ENCODE assay signal across 8 mouse cellular contexts in genomic region chr16:13671685-13672385, GRCm38 (mm10). TPM values are rescaled to one million over a fixed set of nuclear protein-coding genes. Genes with fewer than 3 reads are reported as not detected.
DNase-seq lines count a peak whose midpoint lies in the region; ATAC-seq and TF ChIP-seq lines count a peak whose summit lies in the region.

TSS of gene Bfar (plus strand) at chr16:13671858.
TSS of gene 3110001I22Rik (plus strand) at chr16:13671929.

- peaks cover 54% of the 10 kb centered on the region for H3K4me1 ChIP-seq in erythroblast, embryonic 14.5 days (ENCODE audit: control insufficient read depth)
- peaks cover 21% of the 10 kb centered on the region for H3K4me1 ChIP-seq in heart, embryonic 12.5 days (replicated peaks)
- H3K4me1 ChIP-seq in kidney, postnatal 0 days (replicated peaks; ENCODE audit: insufficient read depth, low read length), result 0 out of 2 replicates have a peak, but pooled peaks cover 3% of the 10 kb centered on the region
- peaks cover 21% of the 10 kb centered on the region for H3K4me1 ChIP-seq in liver, embryonic 11.5 days (replicated peaks; ENCODE audit: control insufficient read depth, insufficient read depth, low read length)
- H3K4me1 ChIP-seq in stomach, embryonic 14.5 days (ENCODE audit: control insufficient read depth, insufficient read depth, low read length), result peaks cover 8% of the 10 kb centered on the region; the same call in 1 of the 2 replicates

- peak within 1 kb of the TSS; percentile 84 for H3K27ac ChIP-seq in heart, embryonic 12.5 days (ENCODE audit: poor library complexity, severe bottlenecking)
- peak within 1 kb of the TSS; percentile 91 for H3K27ac ChIP-seq in kidney, postnatal 0 days
- peak within 1 kb of the TSS; percentile 83 for H3K27ac ChIP-seq in liver, embryonic 11.5 days (ENCODE audit: low read depth, low read length)
- H3K27ac ChIP-seq in stomach, embryonic 14.5 days (ENCODE audit: low read length), result peak within 1 kb of the TSS; percentile 80

- peak; percentile 64; the same call in 1 of the 2 replicates for TF ChIP-seq POLR2A in brain, embryonic 14.5 days (IDR thresholded peaks at IDR 0.05; ENCODE audit: borderline replicate concordance, extremely low read depth, insufficient read depth, insufficient read length, poor library complexity, severe bottlenecking)

- H3K27me3 ChIP-seq in C2C12 (ENCODE audit: control insufficient read depth, insufficient read depth, insufficient read length), result no peaks in the 10 kb centered on the region
- no peaks in the 10 kb centered on the region for H3K27me3 ChIP-seq in erythroblast, embryonic 14.5 days (ENCODE audit: control insufficient read depth)
- H3K27me3 ChIP-seq in heart, embryonic 12.5 days (replicated peaks), result no peaks in the 10 kb centered on the region
- H3K27me3 ChIP-seq in kidney, postnatal 0 days (ENCODE audit: insufficient read depth, low read length), result no peaks in the 10 kb centered on the region
- H3K27me3 ChIP-seq in liver, embryonic 11.5 days (replicated peaks; ENCODE audit: control insufficient read depth, insufficient read depth, low read length), result no peaks in the 10 kb centered on the region
- no peaks in the 10 kb centered on the region for H3K27me3 ChIP-seq in stomach, embryonic 14.5 days (ENCODE audit: control insufficient read depth, insufficient read depth, low read length)

- peaks cover 9% of the 10 kb centered on the region for H3K36me3 ChIP-seq in C2C12 (ENCODE audit: control insufficient read depth, insufficient read depth)
- peaks cover 19% of the 10 kb centered on the region for H3K36me3 ChIP-seq in erythroblast, embryonic 14.5 days (ENCODE audit: control insufficient read depth)
- H3K36me3 ChIP-seq in heart, embryonic 12.5 days, result peaks cover 7% of the 10 kb centered on the region
- H3K36me3 ChIP-seq in kidney, postnatal 0 days (ENCODE audit: insufficient read depth, low read length), result peaks cover 2% of the 10 kb centered on the region; the same call in 1 of the 2 replicates
- H3K36me3 ChIP-seq in liver, embryonic 11.5 days (ENCODE audit: control insufficient read depth, insufficient read depth, low read length), result no peaks in the 10 kb centered on the region
- H3K36me3 ChIP-seq in stomach, embryonic 14.5 days (ENCODE audit: control insufficient read depth, insufficient read depth, low read length), result peaks cover 6% of the 10 kb centered on the region

- peak; percentile 98 for DNase-seq in brain, embryonic 14.5 days (ENCODE audit: low read depth)
- DNase-seq in kidney, postnatal 0 days (ENCODE audit: low spot score), result peak; percentile 98
- peak; percentile 88 for DNase-seq in liver, embryonic 11.5 days (ENCODE audit: low spot score)
- peak; percentile 96 for DNase-seq in naive thymus-derived CD4-positive, alpha-beta T cell, adult 2 months (ENCODE audit: low read depth)

- TF ChIP-seq CTCF in C2C12 (IDR thresholded peaks at IDR 0.05; ENCODE audit: control insufficient read depth, insufficient read depth, insufficient read length), result no peak
- no peak for TF ChIP-seq CTCF in brain, embryonic 14.5 days (IDR thresholded peaks at IDR 0.05; ENCODE audit: borderline replicate concordance, extremely low read depth, insufficient read depth, insufficient read length)
- no peak for TF ChIP-seq CTCF in kidney, postnatal 0 days (IDR thresholded peaks at IDR 0.05; ENCODE audit: low read depth)

- peaks cover 19% of the 10 kb centered on the region for H3K79me2 ChIP-seq in C2C12 (ENCODE audit: control insufficient read depth, insufficient read depth)

- under 1% methylated on average over 54 of the region's 54 CpGs for WGBS in heart, embryonic 12.5 days
- under 1% methylated on average over 51 of the region's 54 CpGs for WGBS in kidney, postnatal 0 days
- under 1% methylated on average over 54 of the region's 54 CpGs for WGBS in liver, embryonic 11.5 days
- under 1% methylated on average over 54 of the region's 54 CpGs for WGBS in stomach, embryonic 14.5 days

- ATAC-seq in heart, embryonic 12.5 days (ENCODE audit: insufficient number of reproducible peaks, low FRiP score), result peak; percentile 91
- peak; percentile 91 for ATAC-seq in kidney, postnatal 0 days (replicated peaks; ENCODE audit: low FRiP score, low read depth)
- peak; percentile 87 for ATAC-seq in liver, embryonic 11.5 days (replicated peaks; ENCODE audit: low FRiP score)
- ATAC-seq in stomach, embryonic 14.5 days (ENCODE audit: insufficient number of reproducible peaks, insufficient read depth, low FRiP score, low read depth), result peak; percentile 91

- peak within 1 kb of the TSS; percentile 79 for H3K4me2 ChIP-seq in heart, embryonic 12.5 days
- peak within 1 kb of the TSS; percentile 58 for H3K4me2 ChIP-seq in kidney, postnatal 0 days (ENCODE audit: low read length)
- H3K4me2 ChIP-seq in liver, embryonic 11.5 days, result peak within 1 kb of the TSS; percentile 63
- H3K4me2 ChIP-seq in stomach, embryonic 14.5 days (replicated peaks; ENCODE audit: low read depth, low read length), result peak within 1 kb of the TSS; percentile 70

- peaks cover 13% of the 10 kb centered on the region for H3K79me3 ChIP-seq in C2C12 (ENCODE audit: low read depth)

- H3ac ChIP-seq in C2C12 (ENCODE audit: control insufficient read depth, insufficient read length, low read depth), result peak within 1 kb of the TSS; percentile 78

- peak within 1 kb of the TSS; percentile 93 for H3K4me3 ChIP-seq in C2C12 (ENCODE audit: insufficient read depth, poor library complexity, severe bottlenecking)
- H3K4me3 ChIP-seq in erythroblast, embryonic 14.5 days (replicated peaks), result peak within 1 kb of the TSS; percentile 74
- H3K4me3 ChIP-seq in heart, embryonic 12.5 days, result peak within 1 kb of the TSS; percentile 97
- H3K4me3 ChIP-seq in kidney, postnatal 0 days (replicated peaks; ENCODE audit: low read depth, low read length), result peak within 1 kb of the TSS; percentile 79
- peak within 1 kb of the TSS; percentile 94 for H3K4me3 ChIP-seq in liver, embryonic 11.5 days (ENCODE audit: low read depth, low read length)
- peak within 1 kb of the TSS; percentile 77 for H3K4me3 ChIP-seq in stomach, embryonic 14.5 days (ENCODE audit: low read depth, low read length)

- peak within 1 kb of the TSS; percentile 96 for H3K9ac ChIP-seq in heart, embryonic 12.5 days
- peak within 1 kb of the TSS; percentile 90 for H3K9ac ChIP-seq in kidney, postnatal 0 days (ENCODE audit: low read depth, low read length)
- H3K9ac ChIP-seq in liver, embryonic 11.5 days (ENCODE audit: low read depth, low read length), result peak within 1 kb of the TSS; percentile 89
- peak within 1 kb of the TSS; percentile 92 for H3K9ac ChIP-seq in stomach, embryonic 14.5 days (replicated peaks; ENCODE audit: low read depth, low read length)

- H3K9me3 ChIP-seq in erythroblast, embryonic 14.5 days (ENCODE audit: control insufficient read depth, low read length), result no peaks in the 10 kb centered on the region
- no peaks in the 10 kb centered on the region for H3K9me3 ChIP-seq in heart, embryonic 12.5 days (replicated peaks)
- H3K9me3 ChIP-seq in kidney, postnatal 0 days (replicated peaks; ENCODE audit: low read length), result no peaks in the 10 kb centered on the region
- no peaks in the 10 kb centered on the region for H3K9me3 ChIP-seq in liver, embryonic 11.5 days (ENCODE audit: control insufficient read depth, low read length)
- H3K9me3 ChIP-seq in stomach, embryonic 14.5 days (ENCODE audit: control insufficient read depth, low read depth, low read length), result no peaks in the 10 kb centered on the region

TF ChIP-seq in C2C12, 6 proteins besides CTCF, POLR2A, EP300 and RAD21:
- no peak for TF ChIP-seq MYOD1 (IDR thresholded peaks at IDR 0.05; ENCODE audit: control insufficient read depth, insufficient read length, low read depth)

RNA-seq across cellular contexts. Expression of gene Bfar, which starts in this region (rescaled TPM):
- 5.7 TPM for polyA plus RNA-seq in C2C12 (2012; fragmentation: generic; extraction: Trizol)
- polyA plus RNA-seq in brain, embryonic 14.5 days (2012; rRNA removed), result 40.1 and 41.5 TPM in 2 replicates
- 0.08 and 0.15 TPM in 2 replicates for polyA plus RNA-seq in erythroblast, embryonic 14.5 days (2012)
- 30.5 and 33.0 TPM in 2 replicates for polyA plus RNA-seq in heart, embryonic 12.5 days (2016; fragmentation: Nextera tagmentation; extraction: Ambion mirVana)
- polyA plus RNA-seq in kidney, postnatal 0 days (2015; fragmentation: Nextera tagmentation; extraction: Ambion mirVana), result 36.0 and 40.8 TPM in 2 replicates
- 28.6 and 28.8 TPM in 2 replicates for polyA plus RNA-seq in liver, embryonic 11.5 days (2014; fragmentation: Nextera tagmentation; extraction: Ambion mirVana)
- polyA plus RNA-seq in stomach, embryonic 14.5 days (2014; fragmentation: Nextera tagmentation; extraction: Ambion mirVana), result 53.8 and 54.9 TPM in 2 replicates

RNA-seq across cellular contexts. Expression of gene 3110001I22Rik, which starts in this region (rescaled TPM):
- polyA plus RNA-seq in C2C12 (2012; fragmentation: generic; extraction: Trizol), result 2.0 TPM
- 5.4 TPM in 2 replicates for polyA plus RNA-seq in brain, embryonic 14.5 days (2012; rRNA removed)
- polyA plus RNA-seq in erythroblast, embryonic 14.5 days (2012), result 0.06 and 0.11 TPM in 2 replicates
- polyA plus RNA-seq in heart, embryonic 12.5 days (2016; fragmentation: Nextera tagmentation; extraction: Ambion mirVana), result 3.3 and 4.4 TPM in 2 replicates
- 4.2 and 4.5 TPM in 2 replicates for polyA plus RNA-seq in kidney, postnatal 0 days (2015; fragmentation: Nextera tagmentation; extraction: Ambion mirVana)
- 4.9 and 5.2 TPM in 2 replicates for polyA plus RNA-seq in liver, embryonic 11.5 days (2014; fragmentation: Nextera tagmentation; extraction: Ambion mirVana)
- 6.5 and 7.2 TPM in 2 replicates for polyA plus RNA-seq in stomach, embryonic 14.5 days (2014; fragmentation: Nextera tagmentation; extraction: Ambion mirVana)

Comparison
In these comparisons a context has a peak if more than half of its experiments do, and no peak if none do; other contexts are left out.
1. Peak in every context shown above with its lines: DNase-seq, ATAC-seq, H3K4me3 ChIP-seq and H3K27ac ChIP-seq.